Mouse (Mus musculus): ENCODE results near the gene Trim62. TPM values are rescaled to one million over a fixed set of nuclear protein-coding genes. Genes with fewer than 3 reads are reported as not detected.

Gene Trim62
- total and polyA plus RNA-seq, 2 experiments from 2014 or later, result 0.87 to 1.1 TPM

DNA sequence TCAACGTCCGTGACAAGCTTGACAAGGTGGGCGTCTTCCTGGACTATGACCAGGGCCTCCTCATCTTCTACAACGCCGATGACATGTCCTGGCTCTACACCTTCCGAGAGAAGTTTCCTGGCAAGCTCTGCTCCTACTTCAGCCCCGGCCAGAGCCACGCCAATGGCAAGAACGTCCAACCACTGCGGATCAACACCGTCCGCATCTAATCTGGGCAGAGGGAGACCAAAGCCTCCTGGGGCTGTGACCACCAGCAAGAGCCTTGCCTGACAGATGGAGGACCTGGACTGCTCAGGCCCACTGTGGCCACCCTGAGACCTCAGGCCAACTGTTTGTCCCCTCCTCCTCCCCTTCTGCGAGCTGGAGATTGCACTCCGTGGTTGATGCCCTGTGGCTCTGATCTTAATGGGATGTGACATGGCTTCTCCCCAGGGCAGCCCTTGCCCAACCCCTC is 26.0 kb downstream of the Trim62 start:
- Histone ChIP-seq H3K36me3 (replicated peaks; ENCODE audit: control insufficient read depth, insufficient read depth, low read length) (no peaks in the 10 kb centered on the region), H3K9ac (replicated peaks; ENCODE audit: low read depth, low read length) (no peak overlapping the region), H3K27ac (ENCODE audit: low read depth) (no peak overlapping the region), H3K4me1 (ENCODE audit: control insufficient read depth, insufficient read depth) (no peaks in the 10 kb centered on the region), H3K4me2 (ENCODE audit: low read depth, low read length) (no peak overlapping the region), H3K9me3 (replicated peaks; ENCODE audit: control insufficient read depth, low read length) (no peaks in the 10 kb centered on the region), H3K4me3 (ENCODE audit: low read depth, low read length) (no peak overlapping the region), H3K27me3 (ENCODE audit: control insufficient read depth, insufficient read depth, low read length) (0 out of 2 replicates have a peak, but pooled peaks cover 3% of the 10 kb centered on the region)
- WGBS, result 81% methylated on average over 14 of the region's 14 CpGs
- DNase-seq (ENCODE audit: low spot score) (no peak), ATAC-seq (ENCODE audit: insufficient read depth, low read depth) (no peak)
- TF ChIP-seq CTCF (IDR thresholded peaks at IDR 0.05; ENCODE audit: low read depth) (no peak), EP300 (IDR thresholded peaks at IDR 0.05; ENCODE audit: low read depth) (no peak)

DNA sequence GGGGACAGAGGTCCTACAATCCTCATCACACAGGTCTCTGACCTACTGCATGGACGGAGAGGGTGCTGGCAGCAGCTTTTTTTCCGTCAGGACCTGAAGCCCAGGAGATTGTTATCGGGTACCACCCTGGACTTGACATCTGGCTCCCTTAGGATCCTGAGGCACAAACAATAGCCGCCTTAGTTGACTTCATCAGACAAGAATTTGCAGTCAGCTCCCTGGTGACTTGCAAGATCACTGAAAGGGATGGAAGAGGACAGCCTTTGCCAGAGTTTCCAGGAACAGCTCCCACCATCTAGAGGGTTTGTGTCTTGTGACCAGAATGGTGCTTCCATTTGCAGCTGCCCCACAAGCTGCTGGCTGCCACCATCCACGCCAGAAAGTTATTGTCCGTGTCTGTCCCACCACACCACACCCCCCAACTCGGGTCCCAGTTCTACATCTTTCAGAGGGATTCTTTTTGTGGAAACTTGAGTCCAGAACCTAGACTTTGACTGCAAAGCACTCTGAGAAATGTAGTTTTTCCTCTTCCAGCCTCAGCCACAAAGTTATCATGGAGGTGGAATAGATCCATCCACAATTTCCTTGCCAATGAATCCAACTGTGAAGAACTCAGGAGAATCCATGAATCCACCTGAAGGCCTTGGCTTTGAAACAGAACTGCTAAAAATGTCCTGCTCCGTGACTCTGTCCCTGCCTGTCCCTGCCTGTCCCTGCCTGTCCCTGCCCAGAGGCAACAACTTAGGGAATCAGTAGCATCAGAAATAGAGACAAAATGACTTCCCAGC is 27.1 kb downstream of the Trim62 start:
- no peak overlapping the region for H3K4me2 ChIP-seq (ENCODE audit: low read depth, low read length)
- 56% methylated on average over 8 of the region's 8 CpGs for WGBS
- H3K9me3 ChIP-seq (replicated peaks; ENCODE audit: control insufficient read depth, low read length), result no peaks in the 10 kb centered on the region
- 0 out of 2 replicates have a peak, but pooled peaks cover 9% of the 10 kb centered on the region for H3K27me3 ChIP-seq (ENCODE audit: control insufficient read depth, insufficient read depth, low read length)
- H3K4me1 ChIP-seq (ENCODE audit: control insufficient read depth, insufficient read depth), result no peaks in the 10 kb centered on the region
- no peak overlapping the region for H3K4me3 ChIP-seq (ENCODE audit: low read depth, low read length)
- DNase-seq (ENCODE audit: low spot score) (no peak), ATAC-seq (ENCODE audit: insufficient read depth, low read depth) (no peak)
- H3K36me3 ChIP-seq (replicated peaks; ENCODE audit: control insufficient read depth, insufficient read depth, low read length), result no peaks in the 10 kb centered on the region
- no peak overlapping the region for H3K27ac ChIP-seq (ENCODE audit: low read depth)
- TF ChIP-seq CTCF (IDR thresholded peaks at IDR 0.05; ENCODE audit: low read depth) (no peak), EP300 (IDR thresholded peaks at IDR 0.05; ENCODE audit: low read depth) (no peak)
- H3K9ac ChIP-seq (replicated peaks; ENCODE audit: low read depth, low read length), result no peak overlapping the region

DNA sequence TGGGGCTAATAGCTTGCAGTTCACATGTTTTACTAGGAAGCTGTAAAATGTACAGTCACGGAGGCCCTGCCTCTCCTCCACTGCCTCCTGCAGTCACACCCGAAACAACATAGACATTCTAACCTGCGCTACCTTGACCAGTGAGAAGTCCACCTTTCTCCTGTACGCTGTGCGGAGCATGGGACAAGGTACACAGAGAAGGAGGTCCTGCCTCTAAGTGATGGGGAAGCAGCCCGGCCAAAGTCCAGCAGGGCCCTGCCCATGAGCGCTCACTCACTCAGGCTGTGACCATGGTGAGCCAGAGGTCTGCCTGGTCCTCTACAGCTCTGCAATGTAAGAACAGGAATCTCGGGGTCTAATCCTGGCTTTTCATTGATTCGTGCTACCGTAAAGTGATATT is 28.7 kb downstream of the Trim62 start:
- 83% methylated on average over 10 of the region's 10 CpGs for WGBS
- Histone ChIP-seq H3K9me3 (replicated peaks; ENCODE audit: control insufficient read depth, low read length) (no peaks in the 10 kb centered on the region), H3K27ac (ENCODE audit: low read depth) (no peak overlapping the region), H3K4me1 (ENCODE audit: control insufficient read depth, insufficient read depth) (no peaks in the 10 kb centered on the region), H3K36me3 (replicated peaks; ENCODE audit: control insufficient read depth, insufficient read depth, low read length) (no peaks in the 10 kb centered on the region), H3K4me3 (ENCODE audit: low read depth, low read length) (no peak overlapping the region), H3K4me2 (ENCODE audit: low read depth, low read length) (no peak overlapping the region), H3K27me3 (ENCODE audit: control insufficient read depth, insufficient read depth, low read length) (0 out of 2 replicates have a peak, but pooled peaks cover 9% of the 10 kb centered on the region), H3K9ac (replicated peaks; ENCODE audit: low read depth, low read length) (no peak overlapping the region)
- TF ChIP-seq EP300 (IDR thresholded peaks at IDR 0.05; ENCODE audit: low read depth), result no peak
- no peak for TF ChIP-seq CTCF (IDR thresholded peaks at IDR 0.05; ENCODE audit: low read depth)
- ATAC-seq (ENCODE audit: insufficient read depth, low read depth) (no peak), DNase-seq (ENCODE audit: low spot score) (no peak)

DNA sequence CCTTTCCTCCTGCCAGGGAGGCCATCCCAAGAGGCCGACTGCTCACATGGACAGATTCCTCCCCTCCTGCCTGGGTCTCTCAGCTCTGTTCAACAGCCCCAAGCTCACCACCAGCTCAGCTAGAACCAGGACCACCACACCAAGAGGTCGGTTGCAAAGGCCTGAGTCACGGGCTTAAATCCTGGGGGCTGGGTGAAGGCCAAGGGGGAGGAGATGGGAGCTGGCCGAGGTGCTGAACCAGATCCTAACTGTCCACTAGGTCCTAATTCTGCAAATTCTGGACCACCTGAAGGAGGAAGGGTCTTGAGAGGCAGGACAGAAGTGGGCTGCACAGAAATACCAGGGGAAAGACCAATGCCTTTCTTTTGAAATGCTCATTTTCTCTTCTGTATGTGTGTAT is 30.4 kb downstream of the Trim62 start:
- ATAC-seq (ENCODE audit: insufficient read depth, low read depth) (peak; percentile 27; the same call in 1 of the 2 replicates), DNase-seq (ENCODE audit: low spot score) (peak; percentile 44)
- Histone ChIP-seq H3K4me2 (ENCODE audit: low read depth, low read length) (no peak overlapping the region), H3K27me3 (ENCODE audit: control insufficient read depth, insufficient read depth, low read length) (0 out of 2 replicates have a peak, but pooled peaks cover 9% of the 10 kb centered on the region), H3K4me3 (ENCODE audit: low read depth, low read length) (no peak overlapping the region), H3K36me3 (replicated peaks; ENCODE audit: control insufficient read depth, insufficient read depth, low read length) (no peaks in the 10 kb centered on the region), H3K9me3 (replicated peaks; ENCODE audit: control insufficient read depth, low read length) (no peaks in the 10 kb centered on the region), H3K27ac (ENCODE audit: low read depth) (no peak overlapping the region), H3K9ac (replicated peaks; ENCODE audit: low read depth, low read length) (no peak overlapping the region), H3K4me1 (ENCODE audit: control insufficient read depth, insufficient read depth) (peaks cover 7% of the 10 kb centered on the region; the same call in 1 of the 2 replicates)
- WGBS, result 20% methylated on average over 4 of the region's 4 CpGs
- TF ChIP-seq EP300 (IDR thresholded peaks at IDR 0.05; ENCODE audit: low read depth), result no peak
- TF ChIP-seq CTCF (IDR thresholded peaks at IDR 0.05; ENCODE audit: low read depth), result no peak

DNA sequence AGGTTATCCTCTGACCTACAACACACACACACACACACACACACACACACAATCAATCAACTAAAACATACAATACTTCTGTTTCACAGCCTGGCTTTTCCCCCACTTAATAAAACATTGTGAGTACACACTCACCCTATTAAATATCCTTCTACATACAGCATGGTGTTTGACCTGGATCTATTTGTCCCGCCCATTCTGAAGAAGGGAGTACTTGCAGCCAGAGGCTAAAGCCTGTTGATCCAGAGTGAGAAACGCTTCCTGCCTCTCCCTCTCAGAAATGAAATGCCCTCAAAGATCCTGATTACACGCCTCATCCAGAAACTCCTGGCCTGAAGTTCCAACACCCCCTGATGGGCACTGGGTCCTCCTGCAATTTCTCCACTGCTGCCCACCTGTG is 33.7 kb downstream of the Trim62 start:
- Histone ChIP-seq H3K9me3 (replicated peaks; ENCODE audit: control insufficient read depth, low read length) (no peaks in the 10 kb centered on the region), H3K9ac (replicated peaks; ENCODE audit: low read depth, low read length) (no peak overlapping the region), H3K27me3 (ENCODE audit: control insufficient read depth, insufficient read depth, low read length) (0 out of 2 replicates have a peak, but pooled peaks cover 7% of the 10 kb centered on the region), H3K27ac (ENCODE audit: low read depth) (no peak overlapping the region), H3K4me3 (ENCODE audit: low read depth, low read length) (no peak overlapping the region), H3K4me1 (ENCODE audit: control insufficient read depth, insufficient read depth) (peaks cover 7% of the 10 kb centered on the region; the same call in 1 of the 2 replicates), H3K36me3 (replicated peaks; ENCODE audit: control insufficient read depth, insufficient read depth, low read length) (no peaks in the 10 kb centered on the region), H3K4me2 (ENCODE audit: low read depth, low read length) (no peak overlapping the region)
- ATAC-seq (ENCODE audit: insufficient read depth, low read depth) (no peak), DNase-seq (ENCODE audit: low spot score) (no peak)
- 46% methylated on average over 3 of the region's 3 CpGs for WGBS
- TF ChIP-seq EP300 (IDR thresholded peaks at IDR 0.05; ENCODE audit: low read depth) (no peak), CTCF (IDR thresholded peaks at IDR 0.05; ENCODE audit: low read depth) (no peak)

All from heart, postnatal 0 days (tissue).